Mouse (Mus musculus) MEL (cell line): Measurements from ENCODE around the gene Pbx4.

Experiments used
- CTCF ChIP-seq, 3 experiments: IDR thresholded peaks in 2 of 3; conservative IDR thresholded peaks in 1 of 3; 2 replicates each; pipeline ENCODE4 v1.5.1; 2011 to 2012; ENCODE audit warnings: low read length in 3 of 3, low read depth in 2 of 3, mild to moderate bottlenecking in 2 of 3, improper control_type of control experiment in 1 of 3, inconsistent platforms in 1 of 3, mixed read lengths in 1 of 3, moderate library complexity in 1 of 3; ENCODE audit not compliant: control insufficient read depth in 1 of 3, insufficient read depth in 1 of 3, poor library complexity in 1 of 3, severe bottlenecking in 1 of 3
- EP300 ChIP-seq, 2 experiments: IDR thresholded peaks; 2 replicates each; pipeline ENCODE4 v1.6.1; 2011; ENCODE audit warnings: improper control_type of control experiment in 2 of 2, low read length in 2 of 2, low read depth in 1 of 2, mild to moderate bottlenecking in 1 of 2
- GABPA ChIP-seq: IDR thresholded peaks from 2 replicates; pipeline ENCODE4 v1.6.1; 2012; ENCODE audit warnings: low read depth, mild to moderate bottlenecking, inconsistent platforms, low read length, improper control_type of control experiment, moderate library complexity
- GATA1 ChIP-seq: IDR thresholded peaks from 2 replicates; pipeline ENCODE4 v1.6.1; 2011; ENCODE audit warnings: low read depth, low read length, improper control_type of control experiment
- MAX ChIP-seq: IDR thresholded peaks from 2 replicates; pipeline ENCODE4 v1.6.1; 2011; ENCODE audit warnings: low read length, improper control_type of control experiment
- MAZ ChIP-seq: IDR thresholded peaks from 2 replicates; pipeline ENCODE4 v1.6.1; 2012; ENCODE audit warnings: low read depth, mild to moderate bottlenecking, inconsistent platforms, low read length, improper control_type of control experiment
- POLR2A ChIP-seq, 2 experiments: IDR thresholded peaks; 2 replicates each; pipeline ENCODE4 v1.6.1; 2011 to 2012; ENCODE audit warnings: low read length in 2 of 2, mild to moderate bottlenecking in 2 of 2, control low read depth in 1 of 2, improper control_type of control experiment in 1 of 2, low read depth in 1 of 2, moderate library complexity in 1 of 2; ENCODE audit not compliant: control insufficient read depth in 1 of 2, insufficient read depth in 1 of 2, poor library complexity in 1 of 2
- RAD21 ChIP-seq: IDR thresholded peaks from 2 replicates; pipeline ENCODE4 v1.6.1; 2011; ENCODE audit warnings: mild to moderate bottlenecking, low read depth, low read length, improper control_type of control experiment
- TAL1 ChIP-seq: IDR thresholded peaks from 2 replicates; pipeline ENCODE4 v1.6.1; 2012; ENCODE audit warnings: mild to moderate bottlenecking, inconsistent platforms, low read length, moderate library complexity, mixed read lengths
- UBTF ChIP-seq: IDR thresholded peaks from 2 replicates; pipeline ENCODE4 v1.6.1; 2012; ENCODE audit warnings: low read depth, mild to moderate bottlenecking, inconsistent platforms, low read length, improper control_type of control experiment, moderate library complexity, borderline replicate concordance; ENCODE audit not compliant: insufficient read depth
- USF1 ChIP-seq: IDR thresholded peaks from 2 replicates; pipeline ENCODE4 v1.6.1; 2014; ENCODE audit warnings: low read depth, mild to moderate bottlenecking, inconsistent platforms, low read length, improper control_type of control experiment, moderate library complexity
- ZC3H11A ChIP-seq: IDR thresholded peaks from 2 replicates; pipeline ENCODE4 v1.6.1; 2012; ENCODE audit warnings: low read depth, mild to moderate bottlenecking, inconsistent platforms, low read length, improper control_type of control experiment
- ZNF384 ChIP-seq: IDR thresholded peaks from 2 replicates; pipeline ENCODE4 v1.6.1; 2012; ENCODE audit warnings: low read depth, mild to moderate bottlenecking, inconsistent platforms, low read length, improper control_type of control experiment

DNA sequence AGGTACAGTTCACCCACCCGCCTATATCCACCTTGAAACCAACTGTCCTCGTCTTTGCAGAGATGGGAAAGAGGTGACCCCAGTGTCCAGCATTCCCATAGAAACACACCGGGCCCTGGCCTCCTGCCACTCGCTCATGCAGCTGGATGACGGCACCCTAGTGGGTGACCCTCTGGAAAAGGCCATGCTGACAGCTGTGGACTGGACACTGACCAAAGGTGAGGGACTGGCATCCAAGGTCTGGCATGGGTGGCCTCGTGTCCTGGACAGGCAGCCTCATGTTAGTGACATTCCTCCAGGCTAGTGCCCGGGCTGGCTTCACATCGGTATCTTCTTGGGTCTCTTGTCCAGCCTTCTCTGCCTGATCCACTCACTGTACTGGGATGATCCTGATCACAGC, 33.0 kb upstream of the Pbx4 start:
- TF ChIP-seq TAL1 (no peak), GATA1 (no peak), GABPA (no peak), CTCF (IDR thresholded peaks at IDR 0.05 in 2 of 3, conservative IDR thresholded peaks at IDR 0.05 in 1 of 3; ENCODE audit: control insufficient read depth in 1 of 3, insufficient read depth in 1 of 3, low read depth in 2 of 3, low read length in 3 of 3, poor library complexity in 1 of 3, severe bottlenecking in 1 of 3) (no peak), POLR2A (IDR thresholded peaks at IDR 0.05; ENCODE audit: control insufficient read depth in 1 of 2, insufficient read depth in 1 of 2, low read depth in 1 of 2, low read length in 2 of 2, poor library complexity in 1 of 2) (no peak), RAD21 (no peak), ZNF384 (no peak), UBTF (no peak), ZC3H11A (no peak), EP300 (IDR thresholded peaks at IDR 0.05; ENCODE audit: low read depth in 1 of 2, low read length in 2 of 2) (no peak), MAX (no peak), USF1 (no peak), MAZ (no peak)
